Mouse (Mus musculus) kidney, embryonic 14.5 days (tissue): ENCODE results near the gene Arhgap10. TPM values are rescaled to one million over a fixed set of nuclear protein-coding genes. Genes with fewer than 3 reads are reported as not detected.
A peak's percentile ranks its signal among the peaks of the same experiment; 100 is the strongest.

ENCODE experiments used
- ATAC-seq: fragments of 200-750 bp; cut with Nextera tagmentation; 2 replicates; pipeline ENCODE4 v1.8.0; 2017; ENCODE audit warnings: moderate number of reproducible peaks, mild to moderate bottlenecking, moderate TSS enrichment, moderate library complexity; ENCODE audit not compliant: low FRiP score, low TSS enrichment
- H3K27ac ChIP-seq: fragments of 300-500 bp; sonication (generic); 2 replicates; pipeline ENCODE4 v1.5.1; 2014; ENCODE audit warnings: low read depth, mild to moderate bottlenecking, low read length, moderate library complexity, mixed read lengths
- H3K27me3 ChIP-seq: fragments of 300-500 bp; sonication (generic); 2 replicates; pipeline ENCODE4 v1.6.1; 2014; ENCODE audit warnings: mild to moderate bottlenecking, low read length; ENCODE audit not compliant: control insufficient read depth, insufficient read depth
- H3K36me3 ChIP-seq: fragments of 300-500 bp; sonication (generic); 2 replicates; pipeline ENCODE4 v1.6.1; 2014; ENCODE audit warnings: low read length, mixed read lengths; ENCODE audit not compliant: control insufficient read depth, insufficient read depth
- H3K4me1 ChIP-seq: fragments of 300-500 bp; sonication (generic); 2 replicates; pipeline ENCODE4 v1.6.1; 2014; ENCODE audit warnings: low read length, mixed read lengths; ENCODE audit not compliant: control insufficient read depth, insufficient read depth
- H3K4me2 ChIP-seq: fragments of 300-500 bp; sonication (generic); replicated peaks from 2 replicates; pipeline ENCODE4 v1.6.1; 2014; ENCODE audit warnings: low read depth, mild to moderate bottlenecking, low read length
- H3K4me3 ChIP-seq: fragments of 300-500 bp; sonication (generic); 2 replicates; pipeline ENCODE4 v1.5.1; 2014; ENCODE audit warnings: mild to moderate bottlenecking, low read length
- H3K9ac ChIP-seq: fragments of 300-500 bp; sonication (generic); 2 replicates; pipeline ENCODE4 v1.6.1; 2014; ENCODE audit warnings: low read depth, mild to moderate bottlenecking, low read length, moderate library complexity
- H3K9me3 ChIP-seq: fragments of 300-500 bp; sonication (generic); 2 replicates; pipeline ENCODE4 v1.6.1; 2016; ENCODE audit warnings: low read length; ENCODE audit not compliant: control insufficient read depth
- WGBS: fragments of 180-500 bp; shearing (Covaris S2); extraction: QIAGEN DNeasy Blood & Tissue Kit; methylation state at CpG from one replicate; pipeline ENCODE4 v1.1.7; 2014; 5-methylcytosine and 5-hydroxymethylcytosine counted together
- polyA plus RNA-seq: library from polyadenylated mRNA; unstranded; fragments of >200 nt; fragmentation: Nextera tagmentation; extraction: Ambion mirVana; gene quantifications from 2 replicates; pipeline ENCODE4 v1.2.1, GENCODE M21; 2014

Arhgap10 gene
- polyA plus RNA-seq, 1 experiment from 2014 or later, result 29.4 TPM

- no peak overlapping the region for H3K4me2 ChIP-seq
- no peak overlapping the region for H3K27ac ChIP-seq
- H3K9me3 ChIP-seq, result no peaks in the 10 kb centered on the region
- H3K9ac ChIP-seq, result no peak overlapping the region
- ATAC-seq, result no peak
- H3K4me1 ChIP-seq, result no peaks in the 10 kb centered on the region
- no peaks in the 10 kb centered on the region for H3K27me3 ChIP-seq
- H3K4me3 ChIP-seq, result no peak overlapping the region
- H3K36me3 ChIP-seq, result no peaks in the 10 kb centered on the region
Measured at GRCm38 (mm10) chr8:77239462-77239861, 278.3 kb downstream of the Arhgap10 start.

DNA sequence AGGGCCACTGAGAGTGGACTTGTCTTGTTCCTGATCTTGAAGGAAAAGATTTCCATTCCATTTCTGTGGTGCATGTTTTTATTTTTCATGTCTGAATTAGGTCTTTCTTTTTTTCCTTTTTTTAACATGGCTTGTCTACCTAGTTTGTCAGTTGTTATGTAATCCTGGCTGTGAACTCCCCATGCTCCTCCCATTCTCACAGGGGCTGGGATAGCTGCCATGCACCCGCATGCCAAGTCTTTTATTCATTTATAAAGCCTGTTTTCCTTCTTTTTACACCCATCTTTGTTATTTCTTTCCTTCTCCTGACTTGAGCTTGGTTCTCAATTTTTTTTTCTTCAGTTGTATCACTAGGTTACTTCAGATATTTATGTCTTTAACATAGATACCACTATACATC, 281.1 kb downstream of the Arhgap10 start:
- Histone ChIP-seq H3K27ac (no peak overlapping the region), H3K4me1 (no peaks in the 10 kb centered on the region), H3K4me3 (no peak overlapping the region), H3K9me3 (no peaks in the 10 kb centered on the region), H3K36me3 (no peaks in the 10 kb centered on the region), H3K9ac (no peak overlapping the region), H3K27me3 (no peaks in the 10 kb centered on the region), H3K4me2 (no peak overlapping the region)
- 82% methylated on average over 1 of the region's 1 CpGs for WGBS
- no peak for ATAC-seq

- no peaks in the 10 kb centered on the region for H3K9me3 ChIP-seq
- WGBS, result 90% methylated on average over 3 of the region's 3 CpGs
- H3K9ac ChIP-seq, result no peak overlapping the region
- H3K27me3 ChIP-seq, result no peaks in the 10 kb centered on the region
- no peaks in the 10 kb centered on the region for H3K36me3 ChIP-seq
- H3K4me1 ChIP-seq, result no peaks in the 10 kb centered on the region
- no peak overlapping the region for H3K4me2 ChIP-seq
- no peak for ATAC-seq
- no peak overlapping the region for H3K4me3 ChIP-seq
- H3K27ac ChIP-seq, result no peak overlapping the region
Measured at GRCm38 (mm10) chr8:77232411-77232810, 285.3 kb downstream of the Arhgap10 start.

DNA sequence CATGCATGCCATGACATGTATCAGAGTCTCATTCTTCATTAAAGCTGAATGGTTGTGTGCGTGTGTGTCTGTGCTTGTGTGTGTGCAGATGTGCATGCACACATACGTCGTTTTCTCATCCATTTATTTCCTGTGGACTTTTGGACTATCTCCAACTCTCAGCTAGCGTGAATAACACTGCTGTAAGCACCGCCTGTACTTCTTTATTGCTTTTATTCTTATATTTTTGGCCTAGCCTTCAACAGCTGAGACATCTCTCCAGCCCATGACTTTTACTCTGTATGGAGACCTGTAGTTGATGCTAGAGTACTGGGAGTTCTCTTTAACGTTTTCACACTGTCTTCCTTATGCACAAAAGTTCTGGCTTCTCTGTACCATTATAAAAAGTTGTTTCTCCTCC, 285.9 kb downstream of the Arhgap10 start:
- Histone ChIP-seq H3K27me3 (no peaks in the 10 kb centered on the region), H3K4me3 (no peak overlapping the region), H3K36me3 (no peaks in the 10 kb centered on the region), H3K4me1 (no peaks in the 10 kb centered on the region), H3K4me2 (no peak overlapping the region), H3K9ac (no peak overlapping the region), H3K9me3 (no peaks in the 10 kb centered on the region), H3K27ac (no peak overlapping the region)
- no peak for ATAC-seq
- 60% methylated on average over 6 of the region's 6 CpGs for WGBS

GRCm38 (mm10) chr8:77231211-77231610, 286.5 kb downstream of the Arhgap10 start:
- Histone ChIP-seq H3K27ac (no peak overlapping the region), H3K4me3 (no peak overlapping the region), H3K9me3 (no peaks in the 10 kb centered on the region), H3K27me3 (no peaks in the 10 kb centered on the region), H3K4me2 (no peak overlapping the region), H3K36me3 (no peaks in the 10 kb centered on the region), H3K4me1 (no peaks in the 10 kb centered on the region), H3K9ac (no peak overlapping the region)
- ATAC-seq, result no peak
- 81% methylated on average over 1 of the region's 1 CpGs for WGBS

GRCm38 (mm10) chr8:77228688-77229087, 289.1 kb downstream of the Arhgap10 start:
- ATAC-seq, result no peak
- no peaks in the 10 kb centered on the region for H3K4me1 ChIP-seq
- WGBS, result 88% methylated on average over 7 of the region's 7 CpGs
- H3K27me3 ChIP-seq, result no peaks in the 10 kb centered on the region
- H3K4me3 ChIP-seq, result no peak overlapping the region
- no peak overlapping the region for H3K9ac ChIP-seq
- H3K27ac ChIP-seq, result no peak overlapping the region
- H3K4me2 ChIP-seq, result no peak overlapping the region
- H3K36me3 ChIP-seq, result no peaks in the 10 kb centered on the region
- H3K9me3 ChIP-seq, result no peaks in the 10 kb centered on the region

DNA sequence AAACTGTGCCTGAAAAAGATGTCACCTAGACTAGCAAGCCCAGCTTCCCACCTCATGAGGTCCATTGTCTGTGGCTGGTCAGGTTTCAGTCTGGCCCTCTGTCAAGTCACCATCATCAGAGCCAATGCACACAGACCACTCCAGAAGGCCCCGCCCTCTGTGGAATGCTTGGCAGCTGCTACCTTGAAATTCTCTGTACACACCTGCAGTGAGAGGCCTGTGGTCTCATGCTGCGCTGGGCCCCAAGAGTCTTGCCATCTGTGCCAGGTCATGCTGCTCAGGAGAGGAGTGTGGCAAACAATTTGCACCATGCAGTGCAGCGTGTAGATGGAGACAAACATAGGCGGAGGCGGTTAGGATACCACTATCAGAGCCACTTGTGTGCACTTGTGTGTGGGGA, 290.0 kb downstream of the Arhgap10 start:
- Histone ChIP-seq H3K9me3 (no peaks in the 10 kb centered on the region), H3K4me1 (no peaks in the 10 kb centered on the region), H3K4me3 (no peak overlapping the region), H3K27ac (no peak overlapping the region), H3K4me2 (no peak overlapping the region), H3K9ac (no peak overlapping the region), H3K27me3 (no peaks in the 10 kb centered on the region), H3K36me3 (no peaks in the 10 kb centered on the region)
- 93% methylated on average over 5 of the region's 5 CpGs for WGBS
- 0 out of 2 replicates have a peak, but pooled peaks have one; percentile 40 for ATAC-seq

- Histone ChIP-seq H3K9ac (no peak overlapping the region), H3K36me3 (no peaks in the 10 kb centered on the region), H3K4me2 (no peak overlapping the region), H3K9me3 (no peaks in the 10 kb centered on the region), H3K27ac (no peak overlapping the region), H3K4me3 (no peak overlapping the region), H3K4me1 (no peaks in the 10 kb centered on the region), H3K27me3 (no peaks in the 10 kb centered on the region)
- 55% methylated on average over 4 of the region's 4 CpGs for WGBS
- peak; percentile 64; the same call in 1 of the 2 replicates for ATAC-seq
Measured at GRCm38 (mm10) chr8:77223123-77223522, 294.6 kb downstream of the Arhgap10 start.

DNA sequence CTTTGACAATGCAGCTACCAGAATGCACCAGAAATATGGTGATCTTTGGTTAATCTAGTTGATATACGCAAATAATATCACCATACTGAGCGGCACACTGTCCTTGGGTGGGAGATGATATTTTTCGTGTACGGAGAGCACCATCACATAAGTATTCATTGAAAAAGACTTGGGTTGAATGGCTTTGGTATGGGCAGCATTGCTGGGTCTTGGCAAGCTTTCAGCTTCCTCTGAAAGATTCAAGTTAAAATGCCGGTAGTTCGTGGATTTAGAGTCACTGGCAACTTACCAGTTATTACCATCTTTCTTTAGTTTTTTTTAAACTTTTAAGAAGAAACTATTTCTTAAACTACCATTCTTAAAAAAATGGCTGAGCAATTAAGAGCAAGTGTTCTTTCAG, 302.6 kb downstream of the Arhgap10 start:
- no peaks in the 10 kb centered on the region for H3K9me3 ChIP-seq
- H3K27ac ChIP-seq, result no peak overlapping the region

More for the DNA sequence above, 302.6 kb downstream of the Arhgap10 start:
- no peaks in the 10 kb centered on the region for H3K36me3 ChIP-seq
- no peaks in the 10 kb centered on the region for H3K27me3 ChIP-seq
- no peak overlapping the region for H3K4me2 ChIP-seq
- no peak overlapping the region for H3K4me3 ChIP-seq
- 87% methylated on average over 6 of the region's 6 CpGs for WGBS
- no peak overlapping the region for H3K9ac ChIP-seq
- peaks cover 3% of the 10 kb centered on the region; the same call in 1 of the 2 replicates for H3K4me1 ChIP-seq
- no peak for ATAC-seq
